Mouse (Mus musculus) C2C12 (cell line): ENCODE results near the gene Dync1i1.

Source experiments
- CEBPB ChIP-seq: IDR thresholded peaks from one replicate; pipeline ENCODE4 v1.6.1; 2011; ENCODE audit warnings: low read depth, mild to moderate bottlenecking, control low read depth, moderate library complexity
- CTCF ChIP-seq: IDR thresholded peaks from one replicate; pipeline ENCODE4 v1.5.1; 2011; ENCODE audit not compliant: control insufficient read depth, insufficient read depth, insufficient read length
- FOSL1 ChIP-seq: IDR thresholded peaks from one replicate; pipeline ENCODE4 v1.8.0; 2011; ENCODE audit warnings: mild to moderate bottlenecking, low read length; ENCODE audit not compliant: poor library complexity, insufficient read depth, severe bottlenecking
- MAX ChIP-seq: IDR thresholded peaks from one replicate; pipeline ENCODE4 v1.6.1; 2011; ENCODE audit warnings: mild to moderate bottlenecking, control low read depth
- MYOD1 ChIP-seq: IDR thresholded peaks from one replicate; pipeline ENCODE4 v1.6.1; 2011; ENCODE audit warnings: low read depth; ENCODE audit not compliant: control insufficient read depth, insufficient read length
- MYOG ChIP-seq: IDR thresholded peaks from one replicate; pipeline ENCODE4 v1.6.1; 2011; ENCODE audit not compliant: control insufficient read depth, insufficient read length; ENCODE audit errors: extremely low read depth
- USF1 ChIP-seq: IDR thresholded peaks from one replicate; pipeline ENCODE4 v1.6.1; 2011; ENCODE audit warnings: low read depth, mild to moderate bottlenecking, control low read depth, moderate library complexity

- TF ChIP-seq CTCF, result no peak
- TF ChIP-seq MAX, result no peak
- no peak for TF ChIP-seq MYOG
- TF ChIP-seq USF1, result no peak
- TF ChIP-seq CEBPB, result no peak
- no peak for TF ChIP-seq MYOD1
- TF ChIP-seq FOSL1, result no peak
Measured at GRCm38 (mm10) chr6:5802124-5802839, 76.8 kb downstream of the Dync1i1 start.
